Mouse (Mus musculus): ENCODE data around the gene Ap2a1.

DNA sequence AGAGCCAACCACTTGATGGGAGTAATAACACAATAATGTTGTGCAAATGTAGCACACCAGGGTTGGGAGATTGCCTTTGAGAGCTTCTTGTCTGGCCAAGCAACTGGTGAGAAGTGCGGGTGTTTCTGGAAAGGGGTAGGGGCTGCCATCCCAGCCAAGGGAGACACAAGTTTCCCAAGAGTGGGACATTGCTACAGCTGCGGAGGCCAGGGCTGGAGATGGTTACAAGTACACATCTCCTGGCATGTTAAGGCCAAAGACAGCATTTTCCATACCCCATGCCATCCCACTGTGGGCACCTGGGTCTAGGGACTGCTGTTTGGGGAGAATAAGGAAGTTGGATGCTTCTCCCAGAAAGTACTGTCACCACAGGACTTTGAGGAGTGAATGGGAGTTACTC is 76.2 kb downstream of the Ap2a1 start:
- no peak for TF ChIP-seq CTCF (IDR thresholded peaks at IDR 0.05; ENCODE audit: extremely low read depth, insufficient read depth, insufficient read length, insufficient replicate concordance)
- TF ChIP-seq POLR2A (IDR thresholded peaks at IDR 0.05; ENCODE audit: low read depth, low read length) = no peak
